Mouse (Mus musculus) forebrain, embryonic 16.5 days (tissue): ENCODE measurements around the gene Ect2l. TPM values are rescaled to one million over a fixed set of nuclear protein-coding genes. Genes with fewer than 3 reads are reported as not detected.

Experiments
- polyA plus RNA-seq: library from polyadenylated mRNA; unstranded; fragments of >200 nt; fragmentation: Nextera tagmentation; extraction: Ambion mirVana; gene quantifications from 2 replicates; pipeline ENCODE4 v1.2.1, GENCODE M21; 2015

Ect2l gene
- polyA plus RNA-seq, 1 experiment from 2014 or later, result 0.44 TPM

Other genes with a start within 250 kb of the Ect2l start
- 193 and 229 TPM in 2 replicates for gene Abracl, start 187.6 kb downstream of the Ect2l start, polyA plus RNA-seq
- gene Reps1, start 155.0 kb downstream of the Ect2l start, polyA plus RNA-seq, result 12.1 and 15.4 TPM in 2 replicates
- gene Ccdc28a, start 24.1 kb upstream of the Ect2l start, polyA plus RNA-seq, result 7.8 and 9.6 TPM in 2 replicates
- 16.9 and 17.4 TPM in 2 replicates for gene Nhsl1, start 108.1 kb upstream of the Ect2l start, polyA plus RNA-seq